Mouse (Mus musculus): Measurements from ENCODE around the gene Zfp84. TPM values are rescaled to one million over a fixed set of nuclear protein-coding genes. Genes with fewer than 3 reads are reported as not detected.

Zfp84 gene
- polyA plus RNA-seq, 1 experiment from 2014 or later = 18.3 TPM

DNA sequence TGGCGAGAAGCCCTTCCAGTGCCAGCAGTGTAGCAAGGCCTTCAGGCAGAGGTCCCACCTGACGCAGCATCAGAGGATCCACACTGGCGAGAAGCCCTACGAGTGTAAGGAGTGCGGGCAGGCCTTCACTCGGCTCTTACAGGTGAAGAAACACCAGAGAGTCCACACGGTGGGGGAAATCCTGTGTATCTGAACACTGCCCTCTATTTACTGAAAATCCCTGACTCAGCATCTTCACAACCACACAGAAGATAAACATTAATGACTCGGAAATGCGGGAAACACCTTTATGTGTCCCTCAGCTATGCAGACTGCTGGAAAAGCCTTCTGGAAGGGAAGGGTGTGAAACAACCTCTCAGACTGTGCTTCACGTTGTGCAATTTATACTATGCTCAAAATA, 9.0 kb downstream of the Zfp84 start:
- ATAC-seq (replicated peaks) = no peak
- no peaks in the 10 kb centered on the region for H3K4me1 ChIP-seq
- no peak overlapping the region for H3K9ac ChIP-seq
- H3K27ac ChIP-seq = no peak overlapping the region
- H3K36me3 ChIP-seq (replicated peaks) = peaks cover 61% of the 10 kb centered on the region
- no peaks in the 10 kb centered on the region for H3K9me3 ChIP-seq
- H3K4me2 ChIP-seq = no peak overlapping the region
- no peak overlapping the region for H3K4me3 ChIP-seq
- WGBS = 97% methylated on average over 10 of the region's 10 CpGs
- no peaks in the 10 kb centered on the region for H3K27me3 ChIP-seq (replicated peaks)

DNA sequence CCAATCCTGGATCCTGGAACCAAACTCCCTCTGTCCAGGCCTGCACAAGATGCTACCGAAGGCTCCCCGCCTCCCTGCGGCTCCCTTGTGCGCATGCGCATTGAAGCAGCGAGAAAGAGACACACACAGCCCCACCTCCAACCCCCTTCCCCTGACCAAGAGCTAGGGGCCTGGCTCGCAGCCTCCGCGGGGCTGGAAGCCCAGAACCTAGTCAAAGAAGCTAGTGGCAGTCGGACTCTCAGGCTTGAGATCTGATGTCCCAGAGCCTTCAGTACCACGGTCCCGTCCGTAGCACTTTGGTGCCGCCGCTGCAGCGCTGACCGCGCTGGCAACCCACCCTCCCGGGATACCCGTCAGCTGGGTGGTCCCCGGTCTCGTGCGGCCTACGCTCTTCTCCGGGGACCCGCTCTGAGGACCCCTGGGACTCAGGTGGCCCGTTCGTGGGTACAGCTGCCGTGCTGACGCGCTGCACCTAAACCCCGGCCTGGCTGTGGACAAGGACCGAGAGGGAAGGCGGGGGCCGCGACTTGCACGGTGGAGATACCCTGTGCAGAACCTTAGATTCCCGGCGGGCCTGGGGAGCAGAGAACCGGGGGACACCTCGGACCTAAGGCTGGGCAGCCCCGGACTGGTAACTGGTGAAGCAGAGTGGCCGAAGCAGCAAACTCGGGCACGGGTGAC, 15.7 kb downstream of the Zfp84 start, which contains the start of gene Zfp30:
Zfp30 (plus strand) TSS at position 128 of the 681 bp plus-strand sequence.
- H3K27ac ChIP-seq = peak within 1 kb of the TSS; percentile 85
- H3K9ac ChIP-seq = peak within 1 kb of the TSS; percentile 77
- H3K36me3 ChIP-seq (replicated peaks) = peaks cover 10% of the 10 kb centered on the region
- H3K4me2 ChIP-seq = peak within 1 kb of the TSS; percentile 83
- under 1% methylated on average over 45 of the region's 45 CpGs for WGBS
- no peaks in the 10 kb centered on the region for H3K27me3 ChIP-seq (replicated peaks)
- ATAC-seq (replicated peaks) = peak; percentile 98
- H3K9me3 ChIP-seq = no peaks in the 10 kb centered on the region
- H3K4me1 ChIP-seq = peaks cover 32% of the 10 kb centered on the region
- H3K4me3 ChIP-seq = peak within 1 kb of the TSS; percentile 79

DNA sequence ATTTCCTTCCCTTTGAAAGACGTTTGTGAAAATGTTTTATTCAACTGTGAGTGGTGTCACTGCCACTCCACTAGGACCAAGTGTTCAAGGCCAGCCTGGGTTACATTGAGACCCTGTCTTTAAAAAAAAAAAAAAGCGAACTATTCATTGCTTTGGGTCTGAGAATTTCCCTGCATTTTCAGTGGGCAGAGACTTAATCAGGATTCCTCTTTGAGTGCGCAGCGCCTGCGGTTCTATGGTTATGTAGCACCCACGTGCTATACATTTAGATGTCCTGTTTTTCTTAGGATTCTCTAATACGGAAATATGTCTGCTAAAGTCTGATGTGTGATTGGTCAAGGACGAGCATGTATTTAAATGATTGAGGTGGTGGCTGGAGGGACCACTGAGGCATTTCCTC, 16.7 kb downstream of the Zfp84 start:
- Histone ChIP-seq H3K36me3 (replicated peaks) (peaks cover 15% of the 10 kb centered on the region), H3K4me2 (peak overlapping the region; percentile 83), H3K4me1 (peaks cover 32% of the 10 kb centered on the region), H3K27ac (no peak overlapping the region), H3K9me3 (no peaks in the 10 kb centered on the region), H3K4me3 (peak overlapping the region; percentile 79), H3K9ac (peak overlapping the region; percentile 77), H3K27me3 (replicated peaks) (no peaks in the 10 kb centered on the region)
- WGBS = 45% methylated on average over 8 of the region's 8 CpGs
- no peak for ATAC-seq (replicated peaks)

DNA sequence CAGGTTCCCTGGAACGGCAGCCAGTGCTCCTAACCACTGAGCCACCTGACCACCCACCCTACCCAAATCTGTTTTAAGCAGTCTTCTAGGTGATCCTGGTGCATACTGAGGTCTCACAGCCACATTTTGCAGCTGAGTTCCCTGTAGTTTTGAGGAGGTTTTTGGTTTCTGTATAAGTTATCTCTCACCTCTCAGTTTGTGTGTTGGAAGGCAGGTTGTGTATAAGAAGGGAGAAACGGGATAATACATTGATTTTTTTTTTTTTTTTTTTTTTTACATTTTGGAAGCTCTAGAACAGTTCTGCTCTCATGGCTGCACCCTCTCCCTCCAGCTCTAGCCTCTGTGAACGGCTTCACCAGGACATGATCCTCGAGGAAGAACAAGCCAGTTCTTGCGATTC, 17.5 kb downstream of the Zfp84 start:
- 77% methylated on average over 5 of the region's 5 CpGs for WGBS
- no peak for ATAC-seq (replicated peaks)
- H3K4me3 ChIP-seq = peak overlapping the region; percentile 79
- H3K9ac ChIP-seq = peak overlapping the region; percentile 77
- H3K27ac ChIP-seq = no peak overlapping the region
- peaks cover 24% of the 10 kb centered on the region for H3K36me3 ChIP-seq (replicated peaks)
- H3K9me3 ChIP-seq = no peaks in the 10 kb centered on the region
- no peaks in the 10 kb centered on the region for H3K27me3 ChIP-seq (replicated peaks)
- H3K4me1 ChIP-seq = peaks cover 32% of the 10 kb centered on the region
- peak overlapping the region; percentile 83 for H3K4me2 ChIP-seq

DNA sequence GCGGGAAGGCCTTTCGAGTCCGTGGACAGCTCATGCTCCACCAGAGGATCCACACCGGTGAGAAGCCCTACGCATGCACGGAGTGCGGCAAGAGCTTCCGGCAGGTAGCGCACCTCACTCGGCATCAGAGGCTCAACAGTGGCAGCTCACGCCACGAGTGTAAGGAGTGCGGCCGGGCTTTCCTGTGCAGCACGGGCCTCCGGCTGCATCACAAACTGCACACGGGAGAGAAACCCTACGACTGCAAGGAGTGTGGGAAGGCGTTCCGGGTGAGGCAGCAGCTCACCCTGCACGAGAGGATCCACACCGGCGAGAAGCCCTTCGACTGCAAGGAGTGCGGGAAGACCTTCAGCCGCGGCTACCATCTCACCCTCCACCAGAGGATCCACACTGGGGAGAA, 24.6 kb downstream of the Zfp84 start:
- Histone ChIP-seq H3K9me3 (no peaks in the 10 kb centered on the region), H3K36me3 (replicated peaks) (peaks cover 66% of the 10 kb centered on the region), H3K27me3 (replicated peaks) (no peaks in the 10 kb centered on the region), H3K9ac (no peak overlapping the region), H3K4me2 (no peak overlapping the region), H3K27ac (no peak overlapping the region), H3K4me3 (no peak overlapping the region), H3K4me1 (no peaks in the 10 kb centered on the region)
- WGBS = 44% methylated on average over 27 of the region's 27 CpGs
- ATAC-seq (replicated peaks) = no peak

DNA sequence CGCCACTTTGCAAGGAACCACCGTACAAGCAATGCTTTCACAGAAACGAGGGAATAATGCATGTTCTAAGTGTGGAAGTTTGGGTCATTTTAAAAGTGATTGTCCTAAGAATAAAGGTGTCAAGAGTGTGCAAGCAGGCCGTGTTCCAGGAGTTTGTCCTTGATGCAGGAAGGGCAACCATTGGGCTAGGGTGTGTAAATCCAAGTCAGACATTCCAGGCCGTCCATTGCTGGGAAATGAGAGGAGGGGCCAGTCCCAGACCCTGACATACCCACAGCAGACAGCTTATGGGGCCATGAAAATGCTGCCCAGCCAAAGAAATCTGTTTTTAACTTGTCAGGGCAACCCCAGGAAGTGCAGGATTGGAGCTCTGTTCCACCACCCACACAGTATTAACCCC, 38.7 kb downstream of the Zfp84 start:
- H3K4me2 ChIP-seq = no peak overlapping the region
- H3K27me3 ChIP-seq (replicated peaks) = no peaks in the 10 kb centered on the region
- H3K4me3 ChIP-seq = no peak overlapping the region
- no peak overlapping the region for H3K9ac ChIP-seq
- no peak overlapping the region for H3K27ac ChIP-seq
- 77% methylated on average over 5 of the region's 5 CpGs for WGBS
- ATAC-seq (replicated peaks) = no peak
- H3K36me3 ChIP-seq (replicated peaks) = no peaks in the 10 kb centered on the region
- H3K4me1 ChIP-seq = no peaks in the 10 kb centered on the region
- H3K9me3 ChIP-seq = no peaks in the 10 kb centered on the region; the same call in 1 of the 2 replicates

DNA sequence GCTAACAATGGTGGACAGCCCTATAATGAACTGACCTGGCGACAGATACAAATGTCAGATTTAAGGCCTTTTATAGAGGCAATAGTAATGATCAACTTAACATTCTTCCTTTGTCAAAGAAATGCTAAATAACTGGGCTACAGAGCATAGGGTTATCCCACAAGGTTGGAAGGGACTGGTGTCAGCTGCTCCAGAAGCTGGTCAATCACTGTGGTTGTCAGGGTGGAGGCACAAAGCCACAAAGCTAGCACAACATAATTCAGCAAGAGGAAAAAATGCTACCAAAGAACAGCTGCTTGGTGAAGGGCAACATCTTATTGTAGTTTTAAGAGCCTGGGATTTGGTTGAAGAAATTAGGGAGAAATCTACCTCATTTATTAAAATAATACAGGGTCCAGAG, 43.9 kb downstream of the Zfp84 start:
- Histone ChIP-seq H3K27ac (no peak overlapping the region), H3K4me1 (peaks cover 19% of the 10 kb centered on the region), H3K9me3 (no peaks in the 10 kb centered on the region; the same call in 1 of the 2 replicates), H3K27me3 (replicated peaks) (no peaks in the 10 kb centered on the region), H3K4me3 (no peak overlapping the region), H3K36me3 (replicated peaks) (no peaks in the 10 kb centered on the region), H3K9ac (no peak overlapping the region), H3K4me2 (no peak overlapping the region)
- ATAC-seq (replicated peaks) = no peak
- WGBS = 93% methylated on average over 1 of the region's 1 CpGs

DNA sequence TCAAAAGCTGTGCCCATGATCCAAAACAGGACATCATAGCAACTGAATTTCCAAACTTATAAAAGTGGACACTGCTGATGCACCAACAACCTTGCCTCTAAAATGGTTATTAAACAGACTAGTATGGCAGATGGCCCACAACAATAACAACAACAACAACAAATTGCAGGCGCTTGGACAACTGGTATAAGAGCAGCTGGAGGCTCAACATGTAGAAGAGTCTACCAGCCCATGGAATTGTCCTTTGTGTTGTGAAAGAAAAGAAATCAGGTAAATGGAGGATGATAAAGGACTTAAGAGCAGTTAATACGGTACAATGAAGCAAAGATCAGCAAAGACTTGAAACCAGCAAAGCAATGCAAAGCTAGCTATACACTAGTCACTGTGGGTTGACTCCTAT, 46.0 kb downstream of the Zfp84 start:
- WGBS = 89% methylated on average over 2 of the region's 2 CpGs
- Histone ChIP-seq H3K27ac (no peak overlapping the region), H3K27me3 (replicated peaks) (no peaks in the 10 kb centered on the region), H3K9me3 (no peaks in the 10 kb centered on the region; the same call in 1 of the 2 replicates), H3K4me2 (peak overlapping the region; percentile 69), H3K4me1 (peaks cover 35% of the 10 kb centered on the region), H3K36me3 (replicated peaks) (no peaks in the 10 kb centered on the region), H3K9ac (no peak overlapping the region; the same call in 1 of the 2 replicates), H3K4me3 (peak overlapping the region; percentile 73)
- no peak for ATAC-seq (replicated peaks)

DNA sequence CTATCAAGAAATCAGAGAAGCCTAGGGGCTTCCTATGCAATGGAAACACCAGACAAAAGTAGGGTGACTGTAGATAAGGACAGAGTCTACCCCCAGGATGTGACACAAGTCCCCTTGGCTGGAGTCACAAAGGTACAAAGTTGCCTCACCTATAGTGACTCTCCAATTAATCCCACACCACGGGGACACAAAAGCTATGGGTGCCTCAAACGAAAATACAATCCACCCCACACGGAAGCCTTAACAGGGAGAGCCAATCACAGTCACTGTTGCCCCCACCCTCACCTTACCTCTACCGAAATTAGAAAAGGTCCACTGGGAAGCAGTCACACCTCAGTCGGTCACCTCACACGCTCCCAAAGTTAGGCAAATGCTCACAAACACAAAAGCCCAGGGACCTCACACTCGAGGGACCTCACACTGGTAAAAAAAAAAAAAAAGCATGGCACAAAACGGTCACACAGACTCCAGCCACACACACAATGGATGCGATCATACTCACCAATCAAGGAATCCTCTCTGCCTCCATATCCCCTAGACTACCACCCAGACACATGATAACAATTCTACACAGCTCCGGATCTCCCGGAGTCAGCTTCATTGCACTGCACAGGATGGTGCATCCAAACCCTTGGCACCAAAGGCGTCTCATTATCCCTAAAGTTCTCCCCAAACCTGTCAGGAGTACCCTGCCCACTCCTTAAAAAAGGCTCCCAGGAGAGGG, 46.9 kb downstream of the Zfp84 start:
- H3K4me1 ChIP-seq = peaks cover 44% of the 10 kb centered on the region
- H3K9ac ChIP-seq = peak overlapping the region; percentile 73
- peak overlapping the region; percentile 73 for H3K4me3 ChIP-seq
- H3K27ac ChIP-seq = peak overlapping the region; percentile 88
- under 1% methylated on average over 12 of the region's 12 CpGs for WGBS
- no peaks in the 10 kb centered on the region for H3K27me3 ChIP-seq (replicated peaks)
- H3K4me2 ChIP-seq = peak overlapping the region; percentile 69
- no peaks in the 10 kb centered on the region for H3K36me3 ChIP-seq (replicated peaks)
- peak; percentile 57 for ATAC-seq (replicated peaks)
- H3K9me3 ChIP-seq = no peaks in the 10 kb centered on the region; the same call in 1 of the 2 replicates

DNA sequence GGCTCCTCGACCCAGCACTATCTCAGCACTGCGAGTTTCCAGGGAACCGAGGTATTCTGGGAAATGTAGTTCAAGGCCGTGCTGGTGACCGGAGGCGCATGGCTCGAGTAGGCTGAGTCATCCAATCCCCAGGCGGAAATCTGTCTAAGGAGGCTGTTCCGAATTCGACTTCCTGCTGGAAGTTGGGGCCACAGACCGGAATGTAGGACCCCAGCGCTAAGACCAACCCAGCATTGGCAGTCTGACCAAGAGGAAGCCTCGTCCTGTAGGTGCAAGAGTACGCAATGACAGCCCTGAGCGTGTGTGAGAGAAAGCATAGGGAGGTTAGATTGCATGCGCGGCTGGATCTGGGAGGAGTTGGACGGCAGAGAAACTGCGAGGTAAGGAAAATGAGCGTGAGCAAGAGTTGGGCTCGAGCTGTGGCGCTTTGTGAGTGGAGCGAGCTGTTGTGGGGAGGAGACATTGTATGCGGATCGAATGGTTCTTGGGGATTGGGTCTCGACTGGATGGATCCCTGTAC, 47.6 kb downstream of the Zfp84 start, which contains the start of gene Zfp790:
Zfp790 (plus strand) TSS at position 205 of the 520 bp plus-strand sequence.
- Histone ChIP-seq H3K4me2 (peak within 1 kb of the TSS; percentile 69), H3K4me3 (peak within 1 kb of the TSS; percentile 73)
- ATAC-seq (replicated peaks) = peak; percentile 95

DNA sequence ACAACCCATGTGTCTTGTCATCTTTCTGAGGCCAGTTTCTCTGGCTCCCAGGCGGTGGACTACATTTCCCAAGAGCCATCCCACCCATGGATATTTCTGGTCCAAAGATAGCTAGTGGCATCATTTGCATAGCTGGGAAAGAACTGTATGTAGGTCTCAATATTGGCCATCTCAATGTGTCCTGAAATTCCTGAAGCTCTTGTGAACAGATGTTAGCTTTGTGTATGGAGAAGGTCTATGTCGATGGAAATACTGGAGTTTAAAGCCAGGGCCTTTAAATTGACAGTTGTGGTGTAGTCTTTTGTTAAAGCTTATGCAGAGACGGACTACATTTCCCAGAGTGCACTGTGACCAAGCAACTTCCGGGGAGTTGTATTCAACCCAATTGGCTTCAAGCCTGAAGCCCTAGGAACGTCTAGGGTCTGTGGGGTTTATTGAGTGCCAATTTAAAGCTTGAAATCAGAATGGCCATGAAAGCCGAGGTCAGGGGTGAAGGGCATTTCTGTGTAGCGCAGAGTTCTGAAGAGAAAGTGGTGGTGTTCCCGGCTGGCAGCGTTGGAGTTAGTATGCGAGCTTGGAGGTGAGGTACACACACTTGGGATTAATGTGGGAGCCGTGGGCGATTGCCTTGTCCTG, 50.4 kb downstream of the Zfp84 start:
- WGBS = under 1% methylated on average over 12 of the region's 12 CpGs
- peak; percentile 75 for ATAC-seq (replicated peaks)
- Histone ChIP-seq H3K4me2 (peak overlapping the region; percentile 69), H3K4me3 (peak overlapping the region; percentile 57), H3K36me3 (replicated peaks) (peaks cover 14% of the 10 kb centered on the region; the same call in 1 of the 2 replicates), H3K9me3 (no peaks in the 10 kb centered on the region), H3K4me1 (peaks cover 47% of the 10 kb centered on the region), H3K9ac (peak overlapping the region; percentile 59), H3K27ac (peak overlapping the region; percentile 78), H3K27me3 (replicated peaks) (no peaks in the 10 kb centered on the region)

More for the DNA sequence above, 47.6 kb downstream of the Zfp84 start, which contains the start of gene Zfp790:
- H3K27me3 ChIP-seq (replicated peaks) = no peaks in the 10 kb centered on the region
- WGBS = 0% methylated on average over 26 of the region's 26 CpGs
- peak within 1 kb of the TSS; percentile 73 for H3K9ac ChIP-seq
- H3K27ac ChIP-seq = peak within 1 kb of the TSS; percentile 88
- H3K36me3 ChIP-seq (replicated peaks) = no peaks in the 10 kb centered on the region
- H3K9me3 ChIP-seq = no peaks in the 10 kb centered on the region
- H3K4me1 ChIP-seq = peaks cover 47% of the 10 kb centered on the region

DNA sequence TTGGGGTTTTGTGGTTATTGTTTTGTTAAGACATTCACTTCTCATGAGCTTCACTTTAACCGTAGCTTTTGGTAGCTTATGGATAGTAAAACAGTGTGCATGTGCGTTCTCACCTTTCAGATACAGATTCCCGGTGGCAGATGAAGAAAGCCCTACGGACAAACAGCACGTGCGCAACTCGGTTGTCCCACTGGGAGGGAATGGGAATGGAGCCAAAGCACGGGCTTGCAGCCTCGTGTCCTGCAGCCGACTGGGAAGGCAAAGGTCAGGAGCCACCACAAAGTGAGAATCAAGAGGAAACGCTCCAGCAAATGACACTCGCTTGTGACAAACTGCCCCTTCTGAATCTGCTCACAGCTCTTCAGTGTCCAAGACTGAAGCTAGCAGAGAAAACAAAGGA, 59.6 kb downstream of the Zfp84 start:
- WGBS = 96% methylated on average over 12 of the region's 12 CpGs
- Histone ChIP-seq H3K9ac (no peak overlapping the region), H3K27ac (no peak overlapping the region), H3K4me1 (no peaks in the 10 kb centered on the region), H3K4me3 (no peak overlapping the region), H3K9me3 (no peaks in the 10 kb centered on the region), H3K4me2 (no peak overlapping the region), H3K27me3 (replicated peaks) (no peaks in the 10 kb centered on the region), H3K36me3 (replicated peaks) (peaks cover 59% of the 10 kb centered on the region)
- no peak for ATAC-seq (replicated peaks)

Data from midbrain, embryonic 15.5 days (tissue).